Mouse (Mus musculus) kidney, adult 9 months (tissue): ENCODE data around the gene Tpx2.

Experiments used
- DNase-seq: peaks from one replicate; pipeline ENCODE4 v3.0.0; 2022

Gene Tpx2

GRCm38 (mm10) chr2:152820369-152820768 is 27.4 kb upstream of the Tpx2 start:
- peak; percentile 86 for DNase-seq

DNA sequence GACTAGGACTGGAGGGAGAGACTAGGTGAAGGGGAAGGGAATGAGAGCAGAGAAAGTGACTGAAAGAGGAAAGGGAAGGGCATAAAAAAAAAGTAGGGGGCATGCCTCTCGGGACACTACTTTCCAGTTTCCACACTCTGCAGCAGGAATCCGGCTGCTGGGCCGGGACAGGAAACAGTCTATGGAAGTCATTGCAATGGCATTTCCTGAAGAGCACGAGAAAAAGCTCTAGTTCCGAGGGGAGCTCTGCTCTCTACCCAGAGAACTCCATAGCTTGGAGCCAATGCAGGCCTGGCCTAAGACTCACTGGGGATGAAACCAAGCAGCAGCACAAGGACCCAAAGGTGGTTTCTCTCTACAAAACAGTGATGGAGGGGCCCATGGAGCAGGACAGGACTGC is 26.7 kb upstream of the Tpx2 start:
- peak; percentile 77 for DNase-seq

DNA sequence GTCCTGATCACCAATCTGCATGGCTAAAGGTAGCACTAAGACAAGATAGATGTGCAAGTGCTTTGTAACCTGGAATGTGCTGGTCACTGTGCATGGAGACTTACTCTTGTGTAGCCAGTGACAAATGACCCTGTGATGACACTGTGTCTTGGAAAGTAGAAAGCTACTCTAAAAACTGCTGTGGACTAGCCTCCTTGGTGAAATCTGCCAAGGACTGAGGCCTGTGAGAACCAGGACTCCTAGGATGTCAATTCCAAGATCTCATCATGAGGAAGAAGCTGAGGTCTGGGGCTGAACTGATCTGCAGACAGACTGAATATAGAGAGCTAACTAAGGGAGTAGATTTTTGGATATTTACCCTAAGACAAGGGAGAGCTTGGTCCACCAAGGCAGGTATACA is 26.2 kb upstream of the Tpx2 start:
- DNase-seq, result no peak

DNA sequence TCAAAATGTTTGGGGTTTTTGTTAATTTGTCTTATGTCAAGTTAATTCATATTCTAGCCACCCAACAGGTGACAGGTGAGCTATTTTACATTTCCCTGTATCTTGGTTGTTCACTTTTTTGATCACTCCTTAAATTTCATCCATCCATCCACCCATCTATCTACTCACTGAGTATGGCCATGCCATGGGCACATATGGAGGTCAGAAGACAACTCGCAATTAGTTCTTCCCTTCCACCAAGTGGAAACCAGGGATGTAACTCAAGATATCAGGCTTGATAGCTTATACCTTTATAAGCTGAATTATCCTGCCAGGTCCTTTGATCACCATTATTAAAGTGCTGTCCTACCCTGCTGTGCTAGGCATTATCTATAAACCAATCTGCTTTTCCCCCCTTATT is 24.0 kb upstream of the Tpx2 start:
- no peak for DNase-seq

- DNase-seq, result no peak
Observed at GRCm38 (mm10) chr2:152824438-152825167, 23.2 kb upstream of the Tpx2 start.

- peak; percentile 17 for DNase-seq
Observed at GRCm38 (mm10) chr2:152825168-152825697, 22.5 kb upstream of the Tpx2 start.

GRCm38 (mm10) chr2:152825713-152826112 is 22.1 kb upstream of the Tpx2 start:
- DNase-seq, result peak; percentile 20

DNA sequence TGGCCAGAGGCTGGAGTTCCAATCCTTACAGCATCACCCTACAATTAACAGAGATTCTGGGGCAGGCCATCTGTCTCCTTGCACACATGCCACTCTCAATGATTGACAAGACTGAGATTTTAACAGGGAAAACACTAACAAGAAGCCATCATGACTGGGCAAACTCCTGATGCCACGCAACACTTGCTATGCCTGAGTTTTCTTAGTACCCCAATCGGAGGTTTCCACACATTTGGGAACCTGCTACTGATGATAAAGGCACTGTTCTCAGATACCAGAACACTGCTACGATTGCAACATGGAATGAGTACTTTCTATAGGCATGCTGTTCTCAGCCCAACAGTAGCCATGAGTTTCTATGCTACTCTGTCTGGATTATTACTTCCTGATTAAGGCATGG is 21.3 kb upstream of the Tpx2 start:
- peak; percentile 14 for DNase-seq

- DNase-seq, result peak; percentile 33
Observed at GRCm38 (mm10) chr2:152827321-152828010, 20.3 kb upstream of the Tpx2 start.

GRCm38 (mm10) chr2:152828011-152828370 is 19.8 kb upstream of the Tpx2 start:
- DNase-seq, result peak; percentile 86

- peak; percentile 89 for DNase-seq
Observed at GRCm38 (mm10) chr2:152828532-152828931, 19.2 kb upstream of the Tpx2 start.

DNA sequence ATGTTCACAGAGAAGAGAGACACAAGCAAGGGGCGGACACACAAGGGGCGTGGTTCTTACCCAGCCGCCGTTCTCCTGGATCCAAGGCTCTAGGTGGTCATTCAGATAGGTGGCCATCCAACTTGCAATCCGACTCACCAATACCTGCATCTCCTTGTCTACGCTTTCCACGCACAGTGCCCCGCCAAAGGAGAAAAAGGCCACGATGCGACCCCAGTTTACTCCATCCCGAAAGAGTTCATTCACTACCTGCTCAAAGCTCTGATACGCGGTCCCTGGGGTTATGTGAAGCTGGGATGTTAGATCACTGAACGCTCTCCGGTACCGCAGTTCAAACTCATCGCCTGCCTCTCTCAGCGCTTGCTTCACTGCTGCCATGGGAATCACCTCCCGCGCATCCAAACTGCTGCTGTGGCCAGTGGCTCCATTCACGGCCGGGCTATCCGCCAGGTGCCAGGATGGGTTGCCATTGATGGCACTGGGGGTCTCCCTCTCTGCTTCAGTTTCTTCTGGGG is 18.3 kb upstream of the Tpx2 start:
- peak; percentile 69 for DNase-seq

DNA sequence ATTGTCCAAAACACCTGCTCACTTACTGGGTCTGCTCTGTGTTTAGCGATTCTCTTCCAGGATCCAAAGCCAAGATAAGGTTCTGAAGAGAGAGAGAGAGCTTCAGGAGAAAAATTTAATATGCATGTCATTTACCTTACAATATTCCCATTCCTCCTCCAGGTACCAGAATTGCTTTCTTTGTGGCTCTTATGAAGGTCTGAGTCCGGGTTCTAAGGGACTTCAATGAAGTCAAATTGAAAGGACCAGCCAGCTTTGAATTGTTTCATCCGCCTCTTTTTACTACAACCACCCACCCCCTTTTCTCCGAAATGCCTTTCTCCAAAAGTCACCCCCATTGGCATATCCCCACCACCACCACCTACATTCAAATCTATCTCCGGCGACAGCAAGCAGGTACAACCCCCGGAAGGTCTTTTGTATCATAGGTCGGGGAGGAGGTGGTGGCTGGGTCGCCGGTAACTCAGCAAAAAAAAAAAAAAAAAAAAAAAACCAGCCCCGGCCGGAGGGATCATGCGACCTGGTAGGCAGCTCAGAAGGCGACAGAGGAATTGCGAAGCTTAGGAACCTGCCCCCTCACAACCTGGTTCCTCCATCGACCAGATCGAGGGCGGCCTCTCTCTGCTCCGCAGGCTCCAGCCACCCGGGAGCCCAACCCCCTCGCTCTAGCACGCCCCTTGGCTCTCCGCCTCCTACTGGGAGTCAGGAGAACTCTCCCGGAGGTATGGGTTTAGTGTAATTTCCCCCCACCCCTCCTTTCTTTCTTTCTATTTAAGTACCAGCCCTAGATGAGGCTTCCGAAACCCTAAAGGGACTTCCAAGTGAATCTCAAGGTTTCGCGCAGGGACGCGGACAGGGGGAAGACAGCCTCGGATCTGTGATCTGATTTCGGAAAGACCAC is 17.5 kb upstream of the Tpx2 start:
- peak; percentile 96 for DNase-seq

DNA sequence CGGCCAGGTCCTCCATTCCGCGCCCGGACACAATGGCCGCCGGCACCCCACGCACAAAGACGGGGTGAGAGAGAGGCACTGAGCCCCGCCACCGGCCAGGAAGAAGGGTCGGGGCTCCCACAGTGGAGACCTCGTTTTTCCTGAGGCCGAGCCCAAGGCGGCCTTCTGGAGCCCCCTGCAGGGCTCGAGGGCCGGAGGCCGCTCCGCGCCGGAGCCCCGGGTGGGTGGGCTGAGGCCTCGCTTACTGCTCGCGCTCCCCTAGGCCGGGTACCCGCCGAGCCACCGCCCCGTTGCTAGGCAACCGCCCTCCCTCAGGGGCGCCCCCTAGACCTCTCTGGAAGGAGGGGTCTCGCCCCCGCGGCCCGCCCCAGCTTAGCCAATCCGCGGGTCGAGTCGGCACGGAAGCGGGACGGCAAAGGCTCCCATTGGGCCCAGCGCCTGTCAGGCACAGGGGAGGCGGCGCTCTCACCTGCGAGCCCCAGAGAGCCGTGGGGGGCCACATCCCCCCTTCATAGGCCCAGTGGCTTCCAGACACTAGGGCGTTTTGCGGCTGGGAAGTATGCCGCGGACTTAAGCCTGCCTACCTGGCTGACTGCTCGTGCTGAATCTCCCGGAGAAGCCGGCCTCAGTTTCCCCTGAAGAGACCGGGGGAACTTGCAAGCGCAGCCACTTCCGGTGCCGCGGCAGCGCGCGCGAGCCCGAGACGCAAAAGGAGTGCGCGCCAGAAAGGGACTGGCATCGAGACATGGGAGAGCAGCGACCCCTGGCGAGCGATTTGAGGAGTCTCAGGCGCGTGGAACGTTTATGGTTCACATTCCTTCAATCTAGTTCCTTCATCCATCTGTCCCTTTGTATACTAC is 16.5 kb upstream of the Tpx2 start, which contains the start of gene Bcl2l1:
Bcl2l1 (minus strand) TSS at position 710 of the 860 bp plus-strand sequence.
- DNase-seq, result peak; percentile 98

DNA sequence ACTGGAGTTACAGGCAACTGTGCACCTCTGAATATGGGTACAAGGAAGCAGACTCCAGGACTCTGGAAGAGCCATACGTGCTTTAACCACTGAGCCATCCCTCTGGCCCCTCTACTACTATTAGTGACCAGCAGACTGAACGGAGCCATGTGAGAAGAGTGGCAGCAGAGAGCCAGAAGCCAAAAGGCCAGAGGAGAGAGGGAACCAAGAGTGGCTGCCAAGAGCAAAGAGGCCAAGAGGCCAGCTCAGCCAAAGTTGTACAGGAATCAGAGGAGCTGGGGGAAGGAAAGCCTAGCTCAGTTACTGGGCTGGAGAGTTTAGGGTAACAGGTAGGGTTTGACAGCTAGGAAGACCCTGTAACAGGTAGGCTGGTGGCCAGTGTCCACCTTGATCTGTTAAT is 8.5 kb upstream of the Tpx2 start:
- DNase-seq, result peak; percentile 67

DNA sequence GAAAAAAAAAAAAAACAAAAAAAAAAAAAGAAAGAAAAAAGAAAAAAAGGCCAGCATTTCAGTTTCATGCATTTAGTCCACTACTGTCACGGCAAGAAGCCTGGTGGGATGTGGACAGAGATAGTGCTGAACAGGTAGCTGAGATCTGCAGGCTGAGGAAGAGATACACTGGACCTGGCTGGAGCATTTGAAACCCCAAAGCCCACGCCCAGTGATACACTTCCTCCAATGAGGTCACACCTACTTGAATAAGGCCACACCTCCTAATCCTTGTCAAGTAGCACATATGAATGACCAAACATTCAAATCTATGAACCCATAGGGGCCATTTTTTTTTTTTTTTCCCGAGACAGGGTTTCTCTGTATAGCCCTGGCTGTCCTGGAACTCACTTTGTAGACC is 5.0 kb upstream of the Tpx2 start:
- DNase-seq, result no peak

- no peak for DNase-seq
Observed at GRCm38 (mm10) chr2:152847057-152847814, 528 bp upstream of the Tpx2 start.

- no peak for DNase-seq
Observed at GRCm38 (mm10) chr2:152848466-152848865, 702 bp downstream of the Tpx2 start.

DNA sequence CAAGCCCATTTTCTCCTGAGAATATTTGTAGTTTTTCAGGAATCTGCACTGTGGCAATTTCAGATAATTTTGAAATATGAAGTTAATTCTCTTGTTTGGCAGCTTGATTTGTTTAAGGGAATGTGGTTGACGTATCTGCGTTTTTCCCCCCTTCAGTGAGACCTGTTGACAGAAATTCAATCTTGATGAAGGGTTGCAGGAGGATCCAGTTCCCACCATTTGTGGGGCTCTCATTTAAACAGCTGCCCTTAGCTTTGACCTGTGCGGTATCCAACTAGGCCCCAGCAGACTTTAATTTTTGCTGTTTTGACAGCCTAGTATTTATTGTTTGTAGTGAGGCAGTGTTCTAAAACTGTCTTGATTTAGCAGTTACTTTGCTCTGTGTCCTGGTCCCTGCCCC is 11.7 kb downstream of the Tpx2 start:
- no peak for DNase-seq

DNA sequence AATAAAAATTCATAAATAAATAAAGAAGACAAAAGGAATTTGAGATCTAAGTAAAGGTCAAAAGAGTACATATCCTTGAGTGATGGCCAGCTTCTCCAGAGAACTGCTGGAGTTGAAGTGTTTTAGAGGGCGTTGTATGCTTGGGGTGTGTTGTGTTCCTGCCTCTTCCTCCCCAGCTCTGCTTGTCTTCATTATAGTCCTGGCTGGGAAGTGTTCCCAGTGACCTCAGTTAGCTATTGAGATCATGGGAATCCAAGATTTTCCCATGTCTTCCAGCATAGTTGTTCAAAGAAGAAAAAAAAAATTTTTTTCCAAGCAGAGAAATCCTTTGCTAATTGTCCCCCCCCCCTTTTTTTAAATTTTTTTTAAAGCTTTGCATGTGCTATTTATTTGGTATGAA is 14.1 kb downstream of the Tpx2 start:
- DNase-seq, result no peak

GRCm38 (mm10) chr2:152862638-152863037 is 14.9 kb downstream of the Tpx2 start:
- no peak for DNase-seq
